Mouse (Mus musculus) lung, postnatal 14 days (tissue): ENCODE measurements around the gene Vezf1.

Experiments used
- DNase-seq: peaks from one replicate; pipeline ENCODE4 v3.0.0; 2021

Gene Vezf1

GRCm38 (mm10) chr11:88098787-88099598 is 30.9 kb downstream of the Vezf1 start:
- DNase-seq: peak; percentile 83

GRCm38 (mm10) chr11:88099599-88100023 is 31.5 kb downstream of the Vezf1 start:
- DNase-seq: peak; percentile 74

- DNase-seq: no peak
These were observed 32.1 kb downstream of the Vezf1 start for GRCm38 (mm10) chr11:88100170-88100569.

GRCm38 (mm10) chr11:88103214-88103941 is 35.3 kb downstream of the Vezf1 start:
- DNase-seq: peak; percentile 75

- no peak for DNase-seq
These were observed 37.6 kb downstream of the Vezf1 start for GRCm38 (mm10) chr11:88105494-88106291.

GRCm38 (mm10) chr11:88106292-88106554 is 38.1 kb downstream of the Vezf1 start:
- DNase-seq: no peak

- no peak for DNase-seq
These were observed 39.3 kb downstream of the Vezf1 start for GRCm38 (mm10) chr11:88107365-88107764.

GRCm38 (mm10) chr11:88110031-88110594 is 42.0 kb downstream of the Vezf1 start:
- no peak for DNase-seq

- DNase-seq: no peak
These were observed 44.0 kb downstream of the Vezf1 start for GRCm38 (mm10) chr11:88112078-88112477.

- no peak for DNase-seq
These were observed 44.7 kb downstream of the Vezf1 start for GRCm38 (mm10) chr11:88112677-88113333.

- DNase-seq: peak; percentile 61
These were observed 45.6 kb downstream of the Vezf1 start for GRCm38 (mm10) chr11:88113543-88114271.

- peak; percentile 66 for DNase-seq
These were observed 46.8 kb downstream of the Vezf1 start for GRCm38 (mm10) chr11:88114871-88115301.

- no peak for DNase-seq
These were observed 48.5 kb downstream of the Vezf1 start for GRCm38 (mm10) chr11:88116568-88116967.

GRCm38 (mm10) chr11:88117356-88118090 is 49.4 kb downstream of the Vezf1 start:
- DNase-seq: peak; percentile 39

- DNase-seq: no peak
These were observed 50.0 kb downstream of the Vezf1 start for GRCm38 (mm10) chr11:88118091-88118440.

- peak; percentile 79 for DNase-seq
These were observed 51.0 kb downstream of the Vezf1 start for GRCm38 (mm10) chr11:88118817-88119642.

- no peak for DNase-seq
These were observed 54.5 kb downstream of the Vezf1 start for GRCm38 (mm10) chr11:88122545-88122944.

GRCm38 (mm10) chr11:88123021-88123420 is 54.9 kb downstream of the Vezf1 start:
- DNase-seq: no peak

GRCm38 (mm10) chr11:88123731-88124130 is 55.7 kb downstream of the Vezf1 start:
- no peak for DNase-seq

GRCm38 (mm10) chr11:88125483-88125882 is 57.4 kb downstream of the Vezf1 start:
- DNase-seq: no peak
